Mouse (Mus musculus): ENCODE data around the gene Tubd1.
A peak's percentile ranks its signal among the peaks of the same experiment; 100 is the strongest.

DNA sequence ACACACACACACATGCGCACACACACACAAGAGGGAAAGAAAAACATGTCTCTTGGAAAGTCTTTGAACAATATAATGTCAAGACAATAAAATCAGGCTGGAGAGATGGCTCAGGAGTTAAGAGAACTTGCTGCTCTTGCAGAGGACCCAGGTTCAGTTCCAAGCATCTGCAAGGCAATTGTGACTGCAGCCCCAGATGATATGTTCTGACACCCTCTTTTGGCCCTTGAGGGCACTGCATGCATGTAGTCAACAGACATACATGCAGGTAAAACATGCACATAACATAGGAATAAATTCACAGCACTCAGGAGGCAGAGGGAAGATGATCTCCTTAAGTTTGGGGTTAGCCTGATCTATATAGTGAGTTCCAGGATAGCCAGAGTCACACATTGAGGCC lies 2.6 kb downstream of the Tubd1 start:
- peak; percentile 74 for TF ChIP-seq CTCF (conservative IDR thresholded peaks at IDR 0.05; ENCODE audit: low read length)
- TF ChIP-seq NANOG (IDR thresholded peaks at IDR 0.05; ENCODE audit: borderline replicate concordance, low read length): no peak
- TF ChIP-seq POU5F1 (IDR thresholded peaks at IDR 0.05; ENCODE audit: borderline replicate concordance, low read length): no peak

Data from E14TG2a.4 (cell line).